Mouse (Mus musculus) erythroblast, embryonic 14.5 days (primary cell): ENCODE results near the gene Gm28635.

Experiments used
- GATA1 ChIP-seq: IDR thresholded peaks from 2 replicates; pipeline ENCODE4 v1.6.1; 2012; ENCODE audit warnings: low read length, inconsistent platforms, mixed read lengths
- TAL1 ChIP-seq: IDR thresholded peaks from 3 replicates; pipeline ENCODE4 v1.6.1; 2012; ENCODE audit warnings: low read length, inconsistent platforms, mixed read lengths

- TF ChIP-seq TAL1 (no peak), GATA1 (no peak)
These were observed 39.5 kb upstream of the Gm28635 start for GRCm38 (mm10) chr2:84717357-84717756.
